Mouse (Mus musculus) embryonic facial prominence, embryonic 14.5 days (tissue): ENCODE results near the gene Gm10130. TPM values are rescaled to one million over a fixed set of nuclear protein-coding genes. Genes with fewer than 3 reads are reported as not detected.
"Not testable (repeated sequence)": the region's sequence is repeated elsewhere in the genome, so short reads cannot be mapped to it uniquely, and the experiment has no call there.

Source experiments
- ATAC-seq: fragments of 200-750 bp; cut with Nextera tagmentation; 2 replicates; pipeline ENCODE4 v1.8.0; 2017; ENCODE audit warnings: low read depth, moderate number of reproducible peaks, moderate TSS enrichment
- DNase-seq: peaks from one replicate; pipeline ENCODE4 v3.0.0-alpha.2; 2015; ENCODE audit warnings: low spot score
- H3K27ac ChIP-seq: fragments of 300-500 bp; sonication (generic); replicated peaks from 2 replicates; pipeline ENCODE4 v1.5.1; 2014; ENCODE audit warnings: low read depth, mild to moderate bottlenecking, low read length, moderate library complexity
- H3K27me3 ChIP-seq: fragments of 300-500 bp; sonication (generic); replicated peaks from 2 replicates; pipeline ENCODE4 v1.6.1; 2014; ENCODE audit warnings: low read length; ENCODE audit not compliant: control insufficient read depth, insufficient read depth
- H3K36me3 ChIP-seq: fragments of 300-500 bp; sonication (generic); 2 replicates; pipeline ENCODE4 v1.6.1; 2014; ENCODE audit warnings: low read length, mixed read lengths; ENCODE audit not compliant: control insufficient read depth, insufficient read depth
- H3K4me1 ChIP-seq: fragments of 300-500 bp; sonication (generic); 2 replicates; pipeline ENCODE4 v1.6.1; 2014; ENCODE audit warnings: antibody characterized with exemption, low read length; ENCODE audit not compliant: control insufficient read depth, insufficient read depth
- H3K4me2 ChIP-seq: fragments of 300-500 bp; sonication (generic); 2 replicates; pipeline ENCODE4 v1.6.1; 2014; ENCODE audit warnings: low read depth, mild to moderate bottlenecking, low read length, moderate library complexity, mixed read lengths
- H3K4me3 ChIP-seq: fragments of 300-500 bp; sonication (generic); 2 replicates; pipeline ENCODE4 v1.5.1; 2014; ENCODE audit warnings: low read depth, mild to moderate bottlenecking, low read length
- H3K9ac ChIP-seq: fragments of 300-500 bp; sonication (generic); 2 replicates; pipeline ENCODE4 v1.6.1; 2014; ENCODE audit warnings: low read depth, mild to moderate bottlenecking, low read length, moderate library complexity, mixed read lengths
- H3K9me3 ChIP-seq: fragments of 300-500 bp; sonication (generic); 2 replicates; pipeline ENCODE4 v1.6.1; 2016; ENCODE audit warnings: low read length; ENCODE audit not compliant: control insufficient read depth
- WGBS: fragments of 180-500 bp; shearing (Covaris S2); extraction: QIAGEN DNeasy Blood & Tissue Kit; methylation state at CpG from one replicate; pipeline ENCODE4 v1.1.7; 2014; 5-methylcytosine and 5-hydroxymethylcytosine counted together
- polyA plus RNA-seq: library from polyadenylated mRNA; unstranded; fragments of >200 nt; fragmentation: Nextera tagmentation; extraction: Ambion mirVana; gene quantifications from 2 replicates; pipeline ENCODE4 v1.2.1, GENCODE M21; 2014

The Gm10130 gene
- polyA plus RNA-seq, 1 experiment from 2014 or later, result 3.3 TPM

- not testable (repeated sequence) for H3K36me3 ChIP-seq, H3K27me3 ChIP-seq, H3K4me1 ChIP-seq, H3K9me3 ChIP-seq
- peak within 1 kb of the TSS; percentile 51 for H3K4me2 ChIP-seq
- peak within 1 kb of the TSS; percentile 80 for H3K27ac ChIP-seq
- H3K9ac ChIP-seq, result peak within 1 kb of the TSS; percentile 77
- DNase-seq, result peak; percentile 96
- WGBS, result 0% methylated on average over 14 of the region's 17 CpGs
- ATAC-seq, result peak; percentile 98
- peak within 1 kb of the TSS; percentile 60 for H3K4me3 ChIP-seq
Observed at GRCm38 (mm10) chr2:150362113-150362877, 38.8 kb downstream of the Gm10130 start, which contains the start of gene 3300002I08Rik. Gene 3300002I08Rik (minus strand): TSS chr2:150362765.

- Histone ChIP-seq H3K9ac (peak overlapping the region; percentile 77), H3K4me1 (no peaks in the 10 kb centered on the region), H3K27me3 (no peaks in the 10 kb centered on the region), H3K27ac (peak overlapping the region; percentile 80; the same call in 1 of the 2 replicates), H3K4me3 (peak overlapping the region; percentile 60), H3K4me2 (peak overlapping the region; percentile 51), H3K36me3 (peaks cover 4% of the 10 kb centered on the region; the same call in 1 of the 2 replicates), H3K9me3 (no peaks in the 10 kb centered on the region)
- 13% methylated on average over 4 of the region's 4 CpGs for WGBS
- ATAC-seq (no peak), DNase-seq (no peak)
Observed at GRCm38 (mm10) chr2:150362878-150363229, 39.4 kb downstream of the Gm10130 start.

- H3K9me3 ChIP-seq, H3K27ac ChIP-seq, H3K4me1 ChIP-seq, H3K4me3 ChIP-seq, H3K4me2 ChIP-seq, H3K27me3 ChIP-seq, DNase-seq, ATAC-seq, H3K36me3 ChIP-seq, H3K9ac ChIP-seq: not testable (repeated sequence)
- 94% methylated on average over 18 of the region's 19 CpGs for WGBS
Observed at GRCm38 (mm10) chr2:150385553-150386106, 62.1 kb downstream of the Gm10130 start.

- Histone ChIP-seq H3K27me3 (no peaks in the 10 kb centered on the region), H3K27ac (no peak overlapping the region), H3K36me3 (no peaks in the 10 kb centered on the region), H3K9me3 (0 out of 2 replicates have a peak, but pooled peaks cover 4% of the 10 kb centered on the region), H3K4me3 (no peak overlapping the region), H3K9ac (no peak overlapping the region), H3K4me2 (no peak overlapping the region), H3K4me1 (no peaks in the 10 kb centered on the region)
- ATAC-seq, result 0 out of 2 replicates have a peak, but pooled peaks have one; percentile 6
- 74% methylated on average over 1 of the region's 1 CpGs for WGBS
- no peak for DNase-seq
Observed at GRCm38 (mm10) chr2:150390198-150390597, 66.7 kb downstream of the Gm10130 start.

GRCm38 (mm10) chr2:150412146-150412545, 88.6 kb downstream of the Gm10130 start:
- not testable (repeated sequence) for H3K27me3 ChIP-seq, H3K4me1 ChIP-seq, H3K9ac ChIP-seq, H3K27ac ChIP-seq, H3K4me2 ChIP-seq, ATAC-seq, H3K4me3 ChIP-seq, DNase-seq
- Histone ChIP-seq H3K36me3 (peaks cover 18% of the 10 kb centered on the region), H3K9me3 (peaks cover 33% of the 10 kb centered on the region)
- 86% methylated on average over 17 of the region's 17 CpGs for WGBS

Other genes with a start within 250 kb of the Gm10130 start
- gene Zfp120, start 187.0 kb upstream of the Gm10130 start, polyA plus RNA-seq, result 8.2 and 9.6 TPM in 2 replicates
- not detected in 2 replicates for gene Gm10770, start 144.0 kb upstream of the Gm10130 start, polyA plus RNA-seq
- not detected in 2 replicates for gene Gm14139, start 141.9 kb upstream of the Gm10130 start, polyA plus RNA-seq
- 7.3 and 7.7 TPM in 2 replicates for gene Zfp937, start 105.6 kb upstream of the Gm10130 start, polyA plus RNA-seq
- gene Gm21994, start 68.1 kb upstream of the Gm10130 start, polyA plus RNA-seq, result 2.2 and 3.8 TPM in 2 replicates
- not detected in 2 replicates for gene Gm14124, start 66.2 kb upstream of the Gm10130 start, polyA plus RNA-seq
- 6.6 and 7.6 TPM in 2 replicates for gene 3300002I08Rik, start 39.1 kb downstream of the Gm10130 start, polyA plus RNA-seq
- gene Zfp442, start 127.8 kb downstream of the Gm10130 start, polyA plus RNA-seq, result 5.9 and 6.2 TPM in 2 replicates
- 0.10 TPM in 1 of 2 replicates, not detected in the other for gene Zfp345, start 161.4 kb downstream of the Gm10130 start, polyA plus RNA-seq
- gene Cst7, start 246.7 kb downstream of the Gm10130 start, polyA plus RNA-seq, result 1.5 and 2.6 TPM in 2 replicates